ENCODE assay signal across 8 mouse cellular contexts in genomic region chr11:11461635-11462560, GRCm38 (mm10). TPM values are rescaled to one million over a fixed set of nuclear protein-coding genes. Genes with fewer than 3 reads are reported as not detected.
A peak's percentile ranks its signal among the peaks of the same experiment; 100 is the strongest.
DNase-seq lines count a peak whose midpoint lies in the region; ATAC-seq and TF ChIP-seq lines count a peak whose summit lies in the region.

TSS of gene Spata48 (plus strand) at chr11:11462094.
TSS of gene Zpbp (minus strand) at chr11:11462408.

- peak; percentile 94 for ATAC-seq in embryonic facial prominence, embryonic 15.5 days (ENCODE audit: insufficient number of reproducible peaks, low FRiP score, low TSS enrichment, low read depth)
- ATAC-seq in kidney, embryonic 14.5 days (ENCODE audit: low FRiP score, low TSS enrichment), result peak; percentile 99
- peak; percentile 93 for ATAC-seq in limb, embryonic 15.5 days (ENCODE audit: insufficient number of reproducible peaks, low FRiP score, low TSS enrichment, low read depth)

- no peaks in the 10 kb centered on the region for H3K36me3 ChIP-seq in embryonic facial prominence, embryonic 15.5 days
- no peaks in the 10 kb centered on the region for H3K36me3 ChIP-seq in kidney, embryonic 14.5 days (ENCODE audit: control insufficient read depth, insufficient read depth, low read length)
- no peaks in the 10 kb centered on the region for H3K36me3 ChIP-seq in limb, embryonic 15.5 days

- TF ChIP-seq CTCF in bone marrow, adult 2 months (IDR thresholded peaks at IDR 0.05; ENCODE audit: control insufficient read depth, insufficient read depth, low read length), result peak; percentile 78

- H3K9me3 ChIP-seq in embryonic facial prominence, embryonic 15.5 days (replicated peaks), result no peaks in the 10 kb centered on the region
- H3K9me3 ChIP-seq in kidney, embryonic 14.5 days (ENCODE audit: control insufficient read depth, low read length), result no peaks in the 10 kb centered on the region
- no peaks in the 10 kb centered on the region for H3K9me3 ChIP-seq in limb, embryonic 15.5 days

- peak within 1 kb of the TSS; percentile 63 for H3K9ac ChIP-seq in embryonic facial prominence, embryonic 15.5 days
- peak within 1 kb of the TSS; percentile 75 for H3K9ac ChIP-seq in kidney, embryonic 14.5 days (ENCODE audit: low read depth, low read length)
- peak within 1 kb of the TSS; percentile 34 for H3K9ac ChIP-seq in limb, embryonic 15.5 days

- TF ChIP-seq POLR2A in bone marrow, adult 2 months (IDR thresholded peaks at IDR 0.05; ENCODE audit: borderline replicate concordance, control insufficient read depth, low read depth, low read length), result peak; percentile 58; the same call in 1 of the 2 replicates

- H3K27ac ChIP-seq in bone marrow, adult 2 months (ENCODE audit: control insufficient read depth, insufficient read depth, low read depth, low read length, poor library complexity), result peak within 1 kb of the TSS; percentile 94
- H3K27ac ChIP-seq in embryonic facial prominence, embryonic 15.5 days (replicated peaks), result peak within 1 kb of the TSS; percentile 79
- H3K27ac ChIP-seq in kidney, embryonic 14.5 days (ENCODE audit: low read depth, low read length), result peak within 1 kb of the TSS; percentile 59; the same call in 1 of the 2 replicates
- peak within 1 kb of the TSS; percentile 84 for H3K27ac ChIP-seq in limb, embryonic 15.5 days

- WGBS in bone marrow, adult 2 months, result under 1% methylated on average over 66 of the region's 66 CpGs
- 3% methylated on average over 66 of the region's 66 CpGs for WGBS in embryonic facial prominence, embryonic 15.5 days
- 2% methylated on average over 66 of the region's 66 CpGs for WGBS in kidney, embryonic 14.5 days
- 3% methylated on average over 66 of the region's 66 CpGs for WGBS in limb, embryonic 15.5 days

- peak; percentile 96 for DNase-seq in 3T3-L1 (ENCODE audit: low read depth, low spot score)
- DNase-seq in heart, adult 9 months (ENCODE audit: low spot score in 2 of 2), result peak; percentile 78 to 89
- peak; percentile 88 to 94 for DNase-seq in monocyte, adult 2 months (ENCODE audit: low read depth in 1 of 2, low spot score in 2 of 2)
- peak; percentile 92 to 98 for DNase-seq in spleen, postnatal 4 days (ENCODE audit: low spot score in 2 of 2)

- no peaks in the 10 kb centered on the region for H3K4me1 ChIP-seq in bone marrow, adult 2 months (ENCODE audit: control insufficient read depth, insufficient read depth, low read length)
- no peaks in the 10 kb centered on the region; the same call in 1 of the 2 replicates for H3K4me1 ChIP-seq in embryonic facial prominence, embryonic 15.5 days
- H3K4me1 ChIP-seq in kidney, embryonic 14.5 days (ENCODE audit: control insufficient read depth, insufficient read depth, low read length), result no peaks in the 10 kb centered on the region
- H3K4me1 ChIP-seq in limb, embryonic 15.5 days, result peaks cover 3% of the 10 kb centered on the region; the same call in 1 of the 2 replicates

- peak within 1 kb of the TSS; percentile 65 for H3K4me2 ChIP-seq in embryonic facial prominence, embryonic 15.5 days (replicated peaks)
- peak within 1 kb of the TSS; percentile 72 for H3K4me2 ChIP-seq in kidney, embryonic 14.5 days (replicated peaks; ENCODE audit: low read depth, low read length)
- peak within 1 kb of the TSS; percentile 74 for H3K4me2 ChIP-seq in limb, embryonic 15.5 days

- peak within 1 kb of the TSS; percentile 64 for H3K4me3 ChIP-seq in bone marrow, adult 2 months (replicated peaks; ENCODE audit: control insufficient read depth, low read depth, low read length)
- H3K4me3 ChIP-seq in embryonic facial prominence, embryonic 15.5 days (replicated peaks), result peak within 1 kb of the TSS; percentile 74
- peak within 1 kb of the TSS; percentile 61 for H3K4me3 ChIP-seq in kidney, embryonic 14.5 days (ENCODE audit: low read length)
- H3K4me3 ChIP-seq in limb, embryonic 15.5 days, result peak within 1 kb of the TSS; percentile 68

- no peaks in the 10 kb centered on the region for H3K27me3 ChIP-seq in embryonic facial prominence, embryonic 15.5 days
- H3K27me3 ChIP-seq in kidney, embryonic 14.5 days (ENCODE audit: control insufficient read depth, insufficient read depth, low read length), result no peaks in the 10 kb centered on the region
- no peaks in the 10 kb centered on the region for H3K27me3 ChIP-seq in limb, embryonic 15.5 days

RNA-seq across cellular contexts. Expression of gene Spata48, which starts in this region (rescaled TPM):
- polyA plus RNA-seq in bone marrow, adult 2 months (2011; ENCODE audit: insufficient read depth, insufficient read length, low replicate concordance, missing spikeins), result 1.4 and 1.7 TPM in 2 replicates
- 0.97 and 1.1 TPM in 2 replicates for polyA plus RNA-seq in embryonic facial prominence, embryonic 15.5 days (2015; fragmentation: Nextera tagmentation; extraction: Ambion mirVana)
- polyA plus RNA-seq in kidney, embryonic 14.5 days (2014; fragmentation: Nextera tagmentation; extraction: Ambion mirVana), result 1.8 and 2.7 TPM in 2 replicates
- 0.28 and 0.50 TPM in 2 replicates for polyA plus RNA-seq in limb, embryonic 15.5 days (2015; fragmentation: Nextera tagmentation; extraction: Ambion mirVana)

RNA-seq across cellular contexts. Expression of gene Zpbp, which starts in this region (rescaled TPM):
- not detected in 2 replicates for polyA plus RNA-seq in bone marrow, adult 2 months (2011; ENCODE audit: insufficient read depth, insufficient read length, low replicate concordance, missing spikeins)
- 0.64 and 0.74 TPM in 2 replicates for polyA plus RNA-seq in embryonic facial prominence, embryonic 15.5 days (2015; fragmentation: Nextera tagmentation; extraction: Ambion mirVana)
- polyA plus RNA-seq in kidney, embryonic 14.5 days (2014; fragmentation: Nextera tagmentation; extraction: Ambion mirVana), result 0.70 and 1.2 TPM in 2 replicates
- polyA plus RNA-seq in limb, embryonic 15.5 days (2015; fragmentation: Nextera tagmentation; extraction: Ambion mirVana), result 0.58 and 0.63 TPM in 2 replicates

Comparison
In these comparisons a context has a peak if more than half of its experiments do, and no peak if none do; other contexts are left out.
1. Peak in every context shown above with its lines: DNase-seq, ATAC-seq, H3K4me3 ChIP-seq and H3K27ac ChIP-seq.
2. Peak in ATAC-seq, H3K4me3 ChIP-seq, H3K27ac ChIP-seq, H3K9ac ChIP-seq and H3K4me2 ChIP-seq in limb, embryonic 15.5 days; RNA of the genes that start here not detected or under 1 TPM.